Mouse (Mus musculus) brain, embryonic 18.5 days (tissue): Measurements from ENCODE around the gene Dgkb.

Experiments used
- DNase-seq: peaks from one replicate; pipeline ENCODE4 v3.0.0-alpha.2; 2012; ENCODE audit warnings: low read depth, low spot score

Dgkb gene

GRCm38 (mm10) chr12:38593653-38594052, 776.1 kb downstream of the Dgkb start:
- no peak for DNase-seq

DNA sequence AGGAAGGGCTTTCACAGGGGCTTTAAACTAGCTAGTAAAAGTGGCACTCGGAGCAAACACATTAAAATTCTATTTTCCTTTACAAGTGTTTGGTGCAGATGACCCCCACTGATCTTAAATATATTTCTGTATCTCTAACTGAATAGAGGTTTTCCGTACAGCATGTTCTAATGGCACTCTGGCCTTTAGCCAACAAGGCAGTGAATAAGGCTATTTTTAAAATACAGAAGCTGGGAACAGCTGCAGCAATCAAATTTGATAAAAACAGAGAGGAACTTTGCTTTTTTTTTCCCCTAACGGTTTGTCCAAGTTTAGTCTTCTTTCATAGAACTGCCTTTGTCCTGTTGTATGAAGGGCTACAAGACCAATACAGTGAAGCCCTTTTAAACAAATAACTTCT, 776.5 kb downstream of the Dgkb start:
- DNase-seq = no peak

- DNase-seq = no peak
Measured at GRCm38 (mm10) chr12:38596416-38597062, 779.0 kb downstream of the Dgkb start.

GRCm38 (mm10) chr12:38598096-38598495, 780.6 kb downstream of the Dgkb start:
- no peak for DNase-seq

- DNase-seq = no peak
Measured at GRCm38 (mm10) chr12:38600165-38600845, 782.8 kb downstream of the Dgkb start.

DNA sequence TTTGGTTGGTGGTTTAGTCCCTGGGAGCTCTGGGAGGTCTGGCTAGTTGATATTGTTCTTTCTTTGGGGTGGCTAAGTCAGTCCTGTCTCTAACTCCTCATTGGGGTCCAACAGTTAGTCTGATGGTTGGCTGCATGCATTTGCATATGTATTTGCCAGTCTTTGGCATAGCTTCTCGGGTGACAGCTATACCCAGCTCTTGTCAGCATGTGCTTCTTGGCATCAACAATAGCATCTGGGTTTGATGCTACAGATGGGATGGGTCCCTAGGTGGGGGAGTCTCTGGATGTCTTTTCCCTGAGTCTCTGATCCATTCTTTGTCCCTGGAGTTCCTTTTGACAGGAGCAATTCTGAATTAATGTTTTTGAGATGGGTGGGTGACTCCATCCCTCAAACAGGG, 790.6 kb downstream of the Dgkb start:
- no peak for DNase-seq

DNA sequence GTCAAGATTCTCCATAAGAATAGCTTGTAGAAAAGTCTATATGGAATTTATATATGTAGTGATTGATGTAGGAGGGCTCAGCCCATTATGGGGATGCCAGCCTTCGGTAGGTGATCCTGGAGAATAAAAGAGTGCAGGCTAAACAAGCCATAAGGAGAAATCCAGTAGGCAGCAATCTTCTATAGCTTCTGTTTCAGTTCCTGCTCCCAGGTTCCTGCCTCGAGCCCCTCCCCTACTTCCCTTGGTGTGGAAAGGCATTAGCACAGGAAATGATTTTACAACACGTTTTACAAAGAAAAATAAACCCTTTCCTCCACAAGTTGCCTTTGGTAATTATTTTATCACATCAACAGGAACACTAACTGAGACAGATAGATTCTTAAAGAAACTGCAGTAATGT, 850.7 kb downstream of the Dgkb start:
- no peak for DNase-seq
